Comparison of ENCODE assay signal across 7 mouse cellular contexts in the genomic region with DNA sequence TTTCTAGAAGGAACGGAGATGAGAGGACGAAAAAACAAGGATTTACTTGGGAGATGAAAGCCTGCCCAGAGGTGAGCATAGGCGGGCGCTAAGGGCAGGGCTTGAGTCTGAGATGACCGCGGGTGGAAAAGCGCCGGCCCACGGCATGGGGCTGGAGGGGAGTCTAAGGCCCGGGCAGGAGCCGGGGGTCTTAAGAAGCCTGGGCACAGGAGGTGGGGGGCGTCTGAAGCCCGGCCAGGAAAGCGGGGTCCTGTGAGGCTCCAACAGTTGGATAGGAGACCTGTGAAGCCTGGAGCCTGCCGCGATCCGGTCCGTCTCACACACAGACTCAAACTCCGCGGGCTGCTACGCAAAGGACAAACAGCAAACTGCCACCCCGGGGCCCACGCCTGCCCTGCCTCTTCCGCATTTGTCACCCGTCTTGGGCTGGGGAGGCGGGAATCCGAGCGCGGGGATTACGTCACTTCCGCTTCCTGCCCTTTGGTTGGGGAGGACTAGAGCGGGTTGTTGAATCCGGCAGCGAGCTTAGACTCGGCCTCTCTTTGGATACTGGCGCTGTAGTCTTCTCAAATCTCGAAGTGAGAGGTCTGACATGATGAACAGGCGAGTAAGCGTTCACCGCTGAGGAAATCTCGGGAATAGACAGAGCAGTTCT. TPM values are rescaled to one million over a fixed set of nuclear protein-coding genes. Genes with fewer than 3 reads are reported as not detected.
DNase-seq lines count a peak whose midpoint lies in the region; ATAC-seq lines count a peak whose summit lies in the region.

A gene (minus strand): TSS at position 445 of the 655 bp plus-strand sequence.

- WGBS in embryonic facial prominence, embryonic 11.5 days: 1% methylated on average over 41 of the region's 41 CpGs
- under 1% methylated on average over 41 of the region's 41 CpGs for WGBS in limb, embryonic 10.5 days
- WGBS in midbrain, embryonic 13.5 days: under 1% methylated on average over 41 of the region's 41 CpGs

- peak; percentile 99 for DNase-seq in adrenal gland, postnatal 14 days
- DNase-seq in embryonic facial prominence, embryonic 11.5 days (ENCODE audit: low spot score): peak; percentile 98
- DNase-seq in kidney, adult 11 months: peak; percentile 95
- peak; percentile 99 for DNase-seq in limb, embryonic 10.5 days (ENCODE audit: low spot score)
- peak; percentile 93 for DNase-seq in spleen, adult 12 weeks (ENCODE audit: low spot score)

- H3K36me3 ChIP-seq in embryonic facial prominence, embryonic 11.5 days (replicated peaks; ENCODE audit: control insufficient read depth, insufficient read depth, low read depth, low read length): no peaks in the 10 kb centered on the region
- no peaks in the 10 kb centered on the region for H3K36me3 ChIP-seq in limb, embryonic 10.5 days
- H3K36me3 ChIP-seq in midbrain, embryonic 13.5 days: peaks cover 7% of the 10 kb centered on the region; the same call in 1 of the 2 replicates

- H3K27me3 ChIP-seq in embryonic facial prominence, embryonic 11.5 days (ENCODE audit: control insufficient read depth, insufficient read depth, low read length): no peaks in the 10 kb centered on the region
- no peaks in the 10 kb centered on the region for H3K27me3 ChIP-seq in limb, embryonic 10.5 days (ENCODE audit: low read depth, poor library complexity, severe bottlenecking)
- no peaks in the 10 kb centered on the region for H3K27me3 ChIP-seq in midbrain, embryonic 13.5 days

- peak; percentile 98 for ATAC-seq in embryonic facial prominence, embryonic 11.5 days (replicated peaks; ENCODE audit: insufficient number of reproducible peaks, low FRiP score, low TSS enrichment, low read depth)
- peak; percentile 96 for ATAC-seq in granulocyte monocyte progenitor cell, adult 5-6 weeks (replicated peaks; ENCODE audit: poor library complexity, severe bottlenecking)
- peak; percentile 98 for ATAC-seq in midbrain, embryonic 13.5 days

- H3K9me3 ChIP-seq in embryonic facial prominence, embryonic 11.5 days (replicated peaks; ENCODE audit: control insufficient read depth, low read length): no peaks in the 10 kb centered on the region
- H3K9me3 ChIP-seq in limb, embryonic 10.5 days (replicated peaks): no peaks in the 10 kb centered on the region
- H3K9me3 ChIP-seq in midbrain, embryonic 13.5 days: no peaks in the 10 kb centered on the region

- H3K4me1 ChIP-seq in embryonic facial prominence, embryonic 11.5 days (ENCODE audit: control insufficient read depth, insufficient read depth, low read length): no peaks in the 10 kb centered on the region
- peaks cover 5% of the 10 kb centered on the region; the same call in 1 of the 2 replicates for H3K4me1 ChIP-seq in limb, embryonic 10.5 days
- peaks cover 14% of the 10 kb centered on the region for H3K4me1 ChIP-seq in midbrain, embryonic 13.5 days (replicated peaks)

- H3K4me3 ChIP-seq in embryonic facial prominence, embryonic 11.5 days (ENCODE audit: low read depth, low read length): peak within 1 kb of the TSS; percentile 75
- peak within 1 kb of the TSS; percentile 77 for H3K4me3 ChIP-seq in limb, embryonic 10.5 days
- H3K4me3 ChIP-seq in midbrain, embryonic 13.5 days (replicated peaks): peak within 1 kb of the TSS; percentile 83

- H3K9ac ChIP-seq in embryonic facial prominence, embryonic 11.5 days (replicated peaks; ENCODE audit: low read length): peak within 1 kb of the TSS; percentile 89
- H3K9ac ChIP-seq in midbrain, embryonic 13.5 days (replicated peaks): peak within 1 kb of the TSS; percentile 85

- peak within 1 kb of the TSS; percentile 86 for H3K4me2 ChIP-seq in embryonic facial prominence, embryonic 11.5 days (ENCODE audit: low read depth, low read length)
- H3K4me2 ChIP-seq in midbrain, embryonic 13.5 days (replicated peaks): peak within 1 kb of the TSS; percentile 82

- H3K27ac ChIP-seq in embryonic facial prominence, embryonic 11.5 days (replicated peaks; ENCODE audit: low read depth, low read length): peak within 1 kb of the TSS; percentile 85
- H3K27ac ChIP-seq in limb, embryonic 10.5 days: peak within 1 kb of the TSS; percentile 94
- peak within 1 kb of the TSS; percentile 87 for H3K27ac ChIP-seq in midbrain, embryonic 13.5 days

RNA-seq across cellular contexts. Expression of the gene that starts here (rescaled TPM):
- 2.9 and 4.2 TPM in 2 replicates for total RNA-seq in adrenal gland, postnatal 14 days (2021)
- 5.5 and 8.0 TPM in 2 replicates for polyA plus RNA-seq in embryonic facial prominence, embryonic 11.5 days (2014; fragmentation: Nextera tagmentation; extraction: Ambion mirVana)
- total RNA-seq in granulocyte monocyte progenitor cell, adult 5-6 weeks (2014; fragmentation: Nextera tagmentation): 13.3 and 16.7 TPM in 2 replicates
- total RNA-seq in granulocyte monocyte progenitor cell, adult 5-6 weeks (2017): 11.7 and 14.5 TPM in 2 replicates
- 8.3 and 8.8 TPM in 2 replicates for polyA plus RNA-seq in limb, embryonic 10.5 days (2016; fragmentation: Nextera tagmentation; extraction: Ambion mirVana)
- polyA plus RNA-seq in midbrain, embryonic 13.5 days (2015; fragmentation: Nextera tagmentation; extraction: Ambion mirVana): 10.8 and 10.9 TPM in 2 replicates

Comparison
In these comparisons a context has a peak if more than half of its experiments do, and no peak if none do; other contexts are left out.
1. Peak in every context shown above with its lines: DNase-seq, ATAC-seq, H3K4me3 ChIP-seq and H3K27ac ChIP-seq.